Mouse (Mus musculus): ENCODE results near the gene Ces2g.

DNA sequence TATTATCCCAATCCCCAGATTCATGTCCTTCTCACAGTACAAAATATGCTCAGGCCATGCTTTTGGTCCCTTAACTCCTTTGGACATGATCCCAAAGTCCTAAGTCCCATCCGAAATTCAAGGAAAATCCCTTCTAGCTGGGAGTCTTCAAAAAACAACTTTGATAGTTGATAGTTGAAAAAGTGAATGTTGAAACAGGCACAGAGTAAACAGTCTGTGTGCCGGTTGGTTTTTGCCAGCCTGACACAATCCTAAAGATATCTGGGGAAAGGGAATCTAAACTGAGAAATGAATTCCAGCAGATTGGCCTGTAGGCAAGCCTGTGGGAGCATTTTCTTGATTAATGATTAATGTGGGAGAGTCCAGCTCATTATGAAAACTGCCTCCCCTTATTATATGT lies 48.5 kb downstream of the Ces2g start:
- TF ChIP-seq HCFC1 (IDR thresholded peaks at IDR 0.05; ENCODE audit: borderline replicate concordance, insufficient read depth, low read length) (no peak), ZC3H11A (IDR thresholded peaks at IDR 0.05; ENCODE audit: borderline replicate concordance, low read depth, low read length) (no peak), ZNF384 (IDR thresholded peaks at IDR 0.05; ENCODE audit: low read depth, low read length) (no peak)

All from ES-E14 (cell line).